Mouse (Mus musculus) liver, embryonic 11.5 days (tissue): ENCODE measurements at regions not wholly inside any gene's neighbourhood (a gene's known extent, or its start where the extent isn't known, plus 50 kb on each side); places are given as distances from the start of the nearest gene placed in this dataset.

Experiments used
- ATAC-seq: fragments of 200-750 bp; cut with Nextera tagmentation; replicated peaks from 2 replicates; pipeline ENCODE4 v1.8.0; 2017; ENCODE audit warnings: moderate number of reproducible peaks, mild to moderate bottlenecking, moderate TSS enrichment, moderate library complexity; ENCODE audit not compliant: low FRiP score
- DNase-seq: peaks from one replicate; pipeline ENCODE4 v3.0.0-alpha.2; 2017; ENCODE audit warnings: low spot score
- H3K27ac ChIP-seq: fragments of 300-500 bp; sonication (generic); 2 replicates; pipeline ENCODE4 v1.5.1; 2014; ENCODE audit warnings: mild to moderate bottlenecking, low read depth, low read length, control low read depth
- H3K27me3 ChIP-seq: fragments of 300-500 bp; sonication (generic); replicated peaks from 2 replicates; pipeline ENCODE4 v1.6.1; 2014; ENCODE audit warnings: low read length, mixed read lengths; ENCODE audit not compliant: control insufficient read depth, insufficient read depth
- H3K36me3 ChIP-seq: fragments of 300-500 bp; sonication (generic); 2 replicates; pipeline ENCODE4 v1.6.1; 2014; ENCODE audit warnings: mild to moderate bottlenecking, low read length, moderate library complexity, mixed read lengths; ENCODE audit not compliant: control insufficient read depth, insufficient read depth
- H3K4me1 ChIP-seq: fragments of 300-500 bp; sonication (generic); replicated peaks from 2 replicates; pipeline ENCODE4 v1.6.1; 2014; ENCODE audit warnings: low read length, mixed read lengths; ENCODE audit not compliant: control insufficient read depth, insufficient read depth
- H3K4me2 ChIP-seq: fragments of 300-500 bp; sonication (generic); 2 replicates; pipeline ENCODE4 v1.6.1; 2014; ENCODE audit warnings: mild to moderate bottlenecking, control low read depth, moderate library complexity
- H3K4me3 ChIP-seq: fragments of 300-500 bp; sonication (generic); 2 replicates; pipeline ENCODE4 v1.5.1; 2014; ENCODE audit warnings: low read depth, low read length, control low read depth
- H3K9ac ChIP-seq: fragments of 300-500 bp; sonication (generic); 2 replicates; pipeline ENCODE4 v1.6.1; 2014; ENCODE audit warnings: low read depth, low read length, control low read depth
- H3K9me3 ChIP-seq: fragments of 300-500 bp; sonication (generic); 2 replicates; pipeline ENCODE4 v1.6.1; 2016; ENCODE audit warnings: low read length, inconsistent platforms, mixed read lengths; ENCODE audit not compliant: control insufficient read depth
- WGBS: fragments of 180-500 bp; shearing (Covaris S2); extraction: QIAGEN DNeasy Blood & Tissue Kit; methylation state at CpG from one replicate; pipeline ENCODE4 v1.1.7; 2014; 5-methylcytosine and 5-hydroxymethylcytosine counted together

DNA sequence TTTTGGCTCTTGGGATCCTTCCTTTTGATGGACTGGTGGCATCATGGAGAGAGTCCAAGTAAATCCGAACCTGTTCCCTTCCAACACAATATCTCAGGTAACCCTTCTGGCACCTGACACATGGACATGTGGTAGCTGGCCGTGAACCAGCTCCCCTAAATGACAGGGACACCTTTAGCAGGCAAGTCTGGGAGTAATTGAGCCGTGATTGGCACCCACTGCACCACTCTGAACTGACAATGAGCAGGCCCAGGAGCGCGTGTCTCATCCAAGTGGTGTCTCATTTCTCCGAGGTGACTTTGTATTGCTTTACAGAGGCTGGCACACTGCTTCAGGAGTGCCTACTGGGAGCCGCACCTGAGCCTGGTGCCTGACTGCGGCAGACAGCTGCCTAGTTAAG lies 203.5 kb downstream of the Snx10 start:
- Histone ChIP-seq H3K4me3 (no peak overlapping the region), H3K9ac (no peak overlapping the region), H3K27ac (no peak overlapping the region), H3K27me3 (no peaks in the 10 kb centered on the region), H3K9me3 (no peaks in the 10 kb centered on the region), H3K4me1 (no peaks in the 10 kb centered on the region), H3K4me2 (no peak overlapping the region), H3K36me3 (no peaks in the 10 kb centered on the region)
- DNase-seq (no peak), ATAC-seq (no peak)
- WGBS: 87% methylated on average over 8 of the region's 8 CpGs

DNA sequence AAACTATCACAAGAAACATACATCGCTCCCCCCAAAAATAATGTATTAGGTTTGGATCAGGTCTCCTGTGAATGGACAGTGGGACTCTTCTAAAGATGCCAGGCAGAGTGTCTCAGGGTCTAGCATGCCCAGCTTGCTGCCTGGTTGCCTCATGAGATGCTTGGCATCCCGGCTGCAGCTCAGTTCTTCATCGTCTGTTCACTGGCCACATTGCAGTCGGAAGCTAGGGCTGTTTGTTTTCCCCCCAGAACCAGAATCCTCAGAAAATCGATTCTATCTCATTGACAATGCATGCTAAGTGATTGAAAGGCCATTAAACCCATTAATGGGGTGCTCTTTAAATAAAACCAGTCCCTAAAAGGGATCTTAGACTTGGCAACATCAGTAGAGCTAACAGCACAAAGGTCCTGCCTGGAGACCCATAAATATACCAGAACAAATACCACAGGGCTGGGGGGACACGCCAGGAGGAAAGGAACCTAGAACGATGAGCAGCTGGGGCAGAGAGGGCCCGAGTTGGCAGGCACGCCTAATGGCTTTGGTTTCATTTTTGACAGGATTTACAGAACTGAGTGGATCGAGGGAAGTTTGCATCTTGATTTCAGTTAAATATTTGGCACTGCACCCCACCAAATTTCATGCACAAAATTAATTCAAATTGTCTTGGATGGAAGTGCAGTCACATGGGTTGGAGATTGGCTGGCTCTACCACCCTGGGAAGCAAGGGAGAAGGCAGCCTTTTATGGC lies 205.3 kb downstream of the Snx10 start:
- DNase-seq: no peak
- Histone ChIP-seq H3K4me3 (no peak overlapping the region), H3K4me1 (no peaks in the 10 kb centered on the region), H3K36me3 (no peaks in the 10 kb centered on the region), H3K27ac (no peak overlapping the region), H3K27me3 (no peaks in the 10 kb centered on the region), H3K9ac (no peak overlapping the region), H3K9me3 (no peaks in the 10 kb centered on the region), H3K4me2 (no peak overlapping the region)
- ATAC-seq: no peak
- 71% methylated on average over 10 of the region's 10 CpGs for WGBS

DNA sequence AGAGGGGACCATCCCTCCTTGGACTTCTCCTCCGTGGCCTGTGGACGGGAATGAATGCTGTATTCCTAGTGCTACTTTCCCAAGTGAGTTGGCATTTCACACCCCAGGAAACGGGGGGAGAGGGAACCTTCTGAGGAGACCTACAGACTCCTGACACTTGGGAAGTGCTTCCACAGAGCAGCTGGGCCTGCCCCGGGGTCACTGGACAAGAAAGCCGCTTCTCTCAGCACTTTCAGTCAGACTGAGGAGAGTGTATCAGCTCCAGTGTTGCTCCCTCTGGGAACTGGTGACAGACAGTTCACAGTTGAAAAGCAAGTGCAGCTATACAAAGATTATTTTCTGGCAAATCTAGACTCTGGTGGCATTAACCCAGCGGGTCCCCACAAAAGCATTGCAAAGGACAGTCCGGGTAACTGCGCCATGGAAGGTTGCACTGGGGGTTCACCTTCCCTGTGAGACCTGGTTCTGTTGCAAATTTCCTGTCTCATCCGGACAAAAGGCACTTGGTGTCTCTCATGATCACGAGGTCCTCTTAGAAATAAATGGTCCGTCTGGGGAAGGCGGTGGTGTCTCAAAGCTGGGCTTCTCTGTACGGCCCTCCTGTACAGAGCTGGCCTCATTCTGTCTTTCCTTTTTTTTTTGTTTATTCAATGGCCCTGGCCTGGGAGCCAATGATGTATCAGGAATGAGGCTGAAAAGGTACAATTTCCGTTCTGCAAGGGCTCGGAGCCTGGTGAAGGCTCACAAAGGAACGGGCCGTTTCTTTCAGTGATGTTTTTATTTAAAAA lies 207.1 kb downstream of the Snx10 start:
- Histone ChIP-seq H3K9ac (no peak overlapping the region), H3K36me3 (no peaks in the 10 kb centered on the region), H3K27me3 (no peaks in the 10 kb centered on the region), H3K4me3 (no peak overlapping the region), H3K9me3 (no peaks in the 10 kb centered on the region), H3K4me1 (no peaks in the 10 kb centered on the region), H3K27ac (no peak overlapping the region), H3K4me2 (no peak overlapping the region)
- DNase-seq (no peak), ATAC-seq (no peak)
- WGBS: 74% methylated on average over 17 of the region's 17 CpGs

DNA sequence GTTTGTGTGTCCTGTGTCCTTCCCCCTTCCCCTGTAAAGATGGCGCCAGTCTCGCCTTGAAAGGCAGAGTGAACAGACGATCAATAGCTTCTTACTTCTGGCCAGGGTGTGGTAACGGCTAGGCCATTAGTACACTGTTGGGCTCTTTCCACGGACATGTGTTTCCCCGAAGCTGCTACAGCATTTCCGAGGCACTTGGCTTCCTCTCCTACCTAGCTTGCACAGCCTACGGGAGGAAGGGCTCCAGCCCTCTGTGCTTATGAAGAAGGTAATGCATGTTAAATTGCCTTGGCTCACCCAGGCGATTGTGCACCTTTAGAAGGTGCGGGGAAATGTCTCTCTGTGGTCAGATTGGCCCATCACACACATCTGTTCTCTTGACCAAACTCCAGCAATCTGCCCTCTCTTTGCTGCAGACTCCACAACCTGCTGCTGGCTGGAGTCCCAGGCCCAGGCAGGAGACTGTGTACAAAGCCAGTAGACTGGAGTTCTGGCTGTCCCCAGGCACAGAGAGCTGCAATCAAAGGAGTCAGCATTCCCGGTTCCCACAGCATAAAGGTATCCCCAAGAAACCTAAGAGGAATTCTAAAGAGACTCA lies 208.7 kb downstream of the Snx10 start:
- 78% methylated on average over 11 of the region's 11 CpGs for WGBS
- no peaks in the 10 kb centered on the region for H3K9me3 ChIP-seq
- H3K36me3 ChIP-seq: no peaks in the 10 kb centered on the region
- H3K27ac ChIP-seq: no peak overlapping the region
- H3K4me2 ChIP-seq: no peak overlapping the region
- no peak for ATAC-seq
- H3K4me1 ChIP-seq: no peaks in the 10 kb centered on the region
- H3K4me3 ChIP-seq: no peak overlapping the region
- no peak overlapping the region for H3K9ac ChIP-seq
- DNase-seq: no peak
- H3K27me3 ChIP-seq: no peaks in the 10 kb centered on the region

DNA sequence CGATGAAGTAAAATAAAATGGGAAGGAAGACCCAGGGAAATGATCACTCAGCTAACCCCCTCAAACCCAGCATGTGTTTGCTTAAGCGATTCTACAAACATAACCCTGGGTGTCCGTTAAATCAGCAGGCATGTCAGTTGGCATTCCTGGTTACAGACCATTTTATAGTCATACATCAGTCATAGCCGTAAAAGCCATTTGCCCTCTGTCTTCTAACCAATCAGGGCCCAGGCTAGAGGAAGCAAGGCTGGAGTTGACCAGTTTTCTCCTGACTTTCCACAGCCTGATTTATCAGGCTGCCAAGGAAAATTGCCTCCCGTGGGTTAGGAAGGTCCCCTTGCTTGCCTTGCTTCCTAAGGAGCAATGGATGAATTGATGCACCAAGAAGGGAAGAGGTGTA lies 212.3 kb downstream of the Snx10 start:
- ATAC-seq: no peak
- 60% methylated on average over 5 of the region's 5 CpGs for WGBS
- H3K36me3 ChIP-seq: no peaks in the 10 kb centered on the region

DNA sequence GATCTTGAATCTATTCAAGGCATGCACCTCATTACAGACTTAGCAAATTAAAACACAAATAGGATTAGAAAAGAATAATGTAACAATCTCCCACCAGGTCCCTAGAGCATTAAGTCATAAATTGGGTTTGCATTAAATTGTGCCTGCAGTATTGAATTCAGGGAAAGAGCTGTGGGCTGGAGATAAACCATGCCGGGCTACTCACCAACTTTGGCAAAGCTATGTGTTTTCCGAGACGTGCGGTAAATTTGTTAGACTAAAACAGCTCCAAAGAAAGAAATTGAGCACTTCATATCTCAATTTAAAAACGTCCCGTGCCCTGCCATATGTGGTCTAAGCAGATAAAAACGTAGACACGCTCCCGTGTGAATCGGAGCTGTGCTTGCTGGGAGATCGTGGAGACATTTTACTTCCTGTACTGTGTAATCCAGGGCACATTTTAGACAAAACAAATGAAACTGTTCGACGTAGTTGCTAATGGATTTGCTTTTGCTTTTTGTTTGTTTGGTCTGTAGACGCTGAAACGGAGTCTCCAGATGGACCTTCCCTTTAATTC lies 219.5 kb downstream of the Snx10 start:
- ATAC-seq (no peak), DNase-seq (no peak)
- H3K4me1 ChIP-seq: no peaks in the 10 kb centered on the region
- H3K36me3 ChIP-seq: no peaks in the 10 kb centered on the region
- no peak overlapping the region for H3K4me2 ChIP-seq
- H3K4me3 ChIP-seq: no peak overlapping the region
- no peak overlapping the region for H3K9ac ChIP-seq
- no peaks in the 10 kb centered on the region for H3K27me3 ChIP-seq
- H3K27ac ChIP-seq: no peak overlapping the region
- no peaks in the 10 kb centered on the region; the same call in 1 of the 2 replicates for H3K9me3 ChIP-seq
- WGBS: 56% methylated on average over 15 of the region's 15 CpGs

More for the DNA sequence above, 212.3 kb downstream of the Snx10 start:
- Histone ChIP-seq H3K9me3 (no peaks in the 10 kb centered on the region), H3K27ac (no peak overlapping the region), H3K4me1 (no peaks in the 10 kb centered on the region), H3K27me3 (no peaks in the 10 kb centered on the region), H3K4me2 (no peak overlapping the region), H3K9ac (no peak overlapping the region), H3K4me3 (no peak overlapping the region)
- no peak for DNase-seq

DNA sequence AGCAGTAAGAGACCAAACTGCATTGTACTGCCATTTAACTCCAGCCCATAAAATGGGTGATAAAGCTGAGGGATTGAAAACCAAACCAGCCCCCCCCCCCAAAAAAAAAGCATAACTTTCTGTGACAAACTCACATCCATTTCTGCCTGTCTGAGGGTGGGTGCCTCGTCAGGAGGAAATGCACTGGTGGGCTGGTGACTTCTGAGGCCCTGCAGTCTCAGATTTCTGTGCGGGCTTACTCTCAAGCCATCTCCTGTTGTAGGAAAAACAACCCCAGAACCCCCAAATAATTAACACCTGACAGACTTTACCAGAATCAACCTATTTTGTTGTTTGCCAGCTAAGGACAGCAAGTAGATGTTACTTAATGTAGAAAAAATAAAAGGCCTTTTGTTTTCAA lies 220.9 kb downstream of the Snx10 start:
- no peak for DNase-seq
- no peaks in the 10 kb centered on the region for H3K27me3 ChIP-seq
- WGBS: 71% methylated on average over 2 of the region's 2 CpGs

DNA sequence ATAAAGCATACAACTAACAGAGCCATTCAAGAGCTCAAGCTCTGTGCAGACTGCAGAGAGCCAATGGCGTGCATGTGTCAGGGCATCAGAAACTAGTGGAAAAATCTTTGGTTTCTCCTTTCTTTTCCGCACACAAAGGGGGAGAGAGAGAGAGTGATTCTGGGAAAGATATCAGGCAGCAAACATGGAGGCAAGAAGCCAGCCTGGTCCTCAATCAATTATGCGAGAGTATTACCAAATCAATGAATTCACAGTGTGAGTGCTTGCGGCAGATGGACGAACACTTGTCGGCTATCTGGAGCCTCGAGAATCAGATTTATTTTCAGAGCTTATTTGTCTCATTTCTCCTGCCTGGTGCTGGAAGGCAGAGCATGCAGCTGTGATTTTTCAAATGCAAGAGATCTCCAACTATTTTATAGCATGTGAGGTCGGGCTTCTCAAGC lies 230.6 kb downstream of the Snx10 start:
- ATAC-seq: no peak
- 81% methylated on average over 8 of the region's 8 CpGs for WGBS

More for the DNA sequence above, 220.9 kb downstream of the Snx10 start:
- H3K9ac ChIP-seq: no peak overlapping the region
- no peak for ATAC-seq
- H3K4me2 ChIP-seq: no peak overlapping the region
- H3K27ac ChIP-seq: no peak overlapping the region
- no peaks in the 10 kb centered on the region for H3K4me1 ChIP-seq
- no peaks in the 10 kb centered on the region for H3K36me3 ChIP-seq
- no peaks in the 10 kb centered on the region; the same call in 1 of the 2 replicates for H3K9me3 ChIP-seq
- no peak overlapping the region for H3K4me3 ChIP-seq

More for the DNA sequence above, 230.6 kb downstream of the Snx10 start:
- Histone ChIP-seq H3K27me3 (peaks cover 9% of the 10 kb centered on the region), H3K36me3 (no peaks in the 10 kb centered on the region), H3K9me3 (no peaks in the 10 kb centered on the region), H3K27ac (no peak overlapping the region), H3K9ac (no peak overlapping the region), H3K4me3 (no peak overlapping the region), H3K4me2 (no peak overlapping the region), H3K4me1 (no peaks in the 10 kb centered on the region)
- no peak for DNase-seq
